Mouse (Mus musculus) small intestine, adult 2 months (tissue): ENCODE results near the gene Cdh23.

ENCODE experiments used
- CTCF ChIP-seq: fragments of 200-500 bp; IDR thresholded peaks from 2 replicates; pipeline ENCODE4 v1.5.1; 2012; ENCODE audit warnings: low read depth, mild to moderate bottlenecking, control low read depth, inconsistent platforms, low read length, moderate library complexity, mixed read lengths; ENCODE audit not compliant: insufficient replicate concordance, insufficient read length; ENCODE audit errors: extremely low read depth
- POLR2A ChIP-seq: fragments of 200-500 bp; IDR thresholded peaks from 2 replicates; pipeline ENCODE4 v1.6.1; 2012; ENCODE audit warnings: low read depth, mild to moderate bottlenecking, control low read depth, inconsistent platforms, low read length, moderate library complexity

- TF ChIP-seq CTCF (no peak), POLR2A (no peak)
These were observed 304.6 kb downstream of the Cdh23 start for GRCm38 (mm10) chr10:60391661-60392060.
